Mouse (Mus musculus) activated CD4-positive, CD25-positive, alpha-beta regulatory T cell, adult 4 months (primary cell): Measurements from ENCODE around the gene Rara. TPM values are rescaled to one million over a fixed set of nuclear protein-coding genes. Genes with fewer than 3 reads are reported as not detected.
"Not testable (repeated sequence)": the region's sequence is repeated elsewhere in the genome, so short reads cannot be mapped to it uniquely, and the experiment has no call there.

Experiments used
- ATAC-seq: one replicate; pipeline ENCODE4 v1.8.0; 2017
- polyA plus RNA-seq, 2 experiments: library from polyadenylated mRNA; unstranded; fragments of 100-300 nt; shearing (Covaris generic); gene quantifications; one replicate each; pipeline ENCODE4 v1.2.1; 2017

Rara gene
- polyA plus RNA-seq, 2 experiments from 2014 or later, result 9.0 to 13.7 TPM

GRCm38 (mm10) chr11:98922851-98923711 lies 4.5 kb upstream of the Rara start:
- ATAC-seq, result not testable (repeated sequence)

GRCm38 (mm10) chr11:98924633-98925175 lies 2.9 kb upstream of the Rara start:
- no peak for ATAC-seq

GRCm38 (mm10) chr11:98925265-98925721 lies 2.3 kb upstream of the Rara start:
- ATAC-seq, result peak; percentile 50

GRCm38 (mm10) chr11:98925868-98926311 lies 1.7 kb upstream of the Rara start:
- no peak for ATAC-seq

GRCm38 (mm10) chr11:98926553-98926952 lies 1.1 kb upstream of the Rara start:
- ATAC-seq, result no peak

- ATAC-seq, result no peak
Observed at GRCm38 (mm10) chr11:98928186-98928893, 722 bp downstream of the Rara start.

- no peak for ATAC-seq
Observed at GRCm38 (mm10) chr11:98929503-98929902, 1.9 kb downstream of the Rara start.

GRCm38 (mm10) chr11:98930127-98930601 lies 2.5 kb downstream of the Rara start:
- no peak for ATAC-seq

GRCm38 (mm10) chr11:98930773-98931512 lies 3.3 kb downstream of the Rara start:
- no peak for ATAC-seq

GRCm38 (mm10) chr11:98931513-98932292 lies 4.1 kb downstream of the Rara start:
- ATAC-seq, result no peak

- ATAC-seq, result no peak
Observed at GRCm38 (mm10) chr11:98932293-98933091, 4.9 kb downstream of the Rara start.

GRCm38 (mm10) chr11:98933151-98933550 lies 5.5 kb downstream of the Rara start:
- peak; percentile 33 for ATAC-seq

GRCm38 (mm10) chr11:98933847-98934246 lies 6.2 kb downstream of the Rara start:
- not testable (repeated sequence) for ATAC-seq

GRCm38 (mm10) chr11:98934367-98934766 lies 6.7 kb downstream of the Rara start:
- no peak for ATAC-seq

- ATAC-seq, result no peak
Observed at GRCm38 (mm10) chr11:98935123-98935522, 7.5 kb downstream of the Rara start.

GRCm38 (mm10) chr11:98936170-98936569 lies 8.6 kb downstream of the Rara start:
- ATAC-seq, result no peak

GRCm38 (mm10) chr11:98936606-98937409 lies 9.2 kb downstream of the Rara start:
- no peak for ATAC-seq

GRCm38 (mm10) chr11:98937410-98937913 lies 9.8 kb downstream of the Rara start:
- ATAC-seq, result peak; percentile 37

- peak; percentile 3 for ATAC-seq
Observed at GRCm38 (mm10) chr11:98937914-98938694, 10.5 kb downstream of the Rara start.
